Mouse (Mus musculus): ENCODE results near the gene Dbi. TPM values are rescaled to one million over a fixed set of nuclear protein-coding genes. Genes with fewer than 3 reads are reported as not detected.

The Dbi gene
- polyA plus RNA-seq, 1 experiment from 2014 or later: 681 TPM

Other genes starting within 250 kb of the Dbi start
- gene Tmem177, start 207.9 kb downstream of the Dbi start, polyA plus RNA-seq (2014; fragmentation: Nextera tagmentation; extraction: Ambion mirVana): 8.0 and 8.2 TPM in 2 replicates
- gene Cfap221, start 123.8 kb downstream of the Dbi start, polyA plus RNA-seq (2014; fragmentation: Nextera tagmentation; extraction: Ambion mirVana): not detected in 2 replicates
- not detected in 2 replicates for gene Sctr, start 114.2 kb downstream of the Dbi start, polyA plus RNA-seq (2014; fragmentation: Nextera tagmentation; extraction: Ambion mirVana)
- 2.5 and 3.0 TPM in 2 replicates for gene Tmem37, start 47.0 kb downstream of the Dbi start, polyA plus RNA-seq (2014; fragmentation: Nextera tagmentation; extraction: Ambion mirVana)
- gene 3110009E18Rik, start 109 bp upstream of the Dbi start, polyA plus RNA-seq (2014; fragmentation: Nextera tagmentation; extraction: Ambion mirVana): 17.9 TPM in 2 replicates
- gene Steap3, start 151.6 kb upstream of the Dbi start, polyA plus RNA-seq (2014; fragmentation: Nextera tagmentation; extraction: Ambion mirVana): 2.9 and 4.1 TPM in 2 replicates
- not detected in 2 replicates for gene C1ql2, start 219.5 kb upstream of the Dbi start, polyA plus RNA-seq (2014; fragmentation: Nextera tagmentation; extraction: Ambion mirVana)

Measured in limb, embryonic 11.5 days (tissue).